Mouse (Mus musculus) heart, postnatal 36 days (tissue): ENCODE data around the gene Anp32e. TPM values are rescaled to one million over a fixed set of nuclear protein-coding genes. Genes with fewer than 3 reads are reported as not detected.
A peak's percentile ranks its signal among the peaks of the same experiment; 100 is the strongest.
"Not testable (repeated sequence)": the region's sequence is repeated elsewhere in the genome, so short reads cannot be mapped to it uniquely, and the experiment has no call there.

ENCODE experiments used
- DNase-seq, 2 experiments: peaks; one replicate each; pipeline ENCODE4 v3.0.0; 2021 to 2022
- intact Hi-C: fragments of 180-260 bp; cut with DNase I; formaldehyde crosslinking; loops from one replicate; pipeline ENCODE4 v1.15.1; 2025
- total RNA-seq, 2 experiments: library from RNA; stranded (reverse); gene quantifications; 2 replicates each; pipeline ENCODE4 v1.2.3; 2021

Gene Anp32e
- 10 to 100 TPM; 82.7 to 85.9 TPM for total RNA-seq

DNA sequence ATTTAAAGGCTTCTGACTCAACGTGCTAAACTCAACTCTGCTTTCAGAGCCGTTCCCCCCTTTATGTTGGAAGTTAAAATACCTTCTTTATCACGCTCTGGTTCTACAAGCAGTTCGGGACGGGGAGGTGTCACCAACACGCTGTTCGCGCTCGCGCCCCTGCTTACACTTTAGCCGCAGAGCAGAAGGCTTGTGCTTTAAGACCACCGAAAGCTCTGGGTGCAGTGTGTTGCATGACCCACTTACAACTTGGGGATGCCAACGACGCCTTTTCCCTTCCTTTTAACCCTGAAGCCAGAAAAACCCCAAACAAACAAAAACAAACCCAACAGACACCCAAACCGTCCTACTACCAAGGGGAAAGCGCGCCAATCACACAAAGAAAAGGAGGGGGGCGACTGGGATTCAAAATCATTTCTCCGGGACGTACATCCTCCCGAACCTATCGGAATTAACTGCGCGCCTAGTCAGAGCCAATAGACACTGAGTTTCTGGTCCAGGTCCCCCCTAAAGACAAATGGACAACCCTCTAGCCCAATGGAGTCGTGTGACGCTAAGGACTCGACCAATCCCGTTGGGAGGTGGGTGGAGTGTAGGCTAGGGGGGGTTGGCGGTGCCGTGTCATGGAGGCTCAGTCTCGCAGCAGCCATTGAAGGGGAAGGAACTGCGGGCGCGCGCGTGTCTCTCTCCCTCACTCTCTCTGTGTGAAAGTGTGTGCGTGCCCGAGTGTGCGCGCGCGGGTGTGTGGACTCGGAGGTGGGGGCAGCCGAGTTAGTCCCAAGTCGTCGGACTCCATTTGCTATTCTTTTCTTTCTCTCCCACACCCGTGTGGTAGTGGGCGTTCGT lies at the start of gene Anp32e:
Gene Anp32e, plus strand, starts transcription at position 589 of the 846 bp plus-strand sequence.
- intact Hi-C loops, result no loop called here
- DNase-seq, result peak; percentile 95 to 96

DNA sequence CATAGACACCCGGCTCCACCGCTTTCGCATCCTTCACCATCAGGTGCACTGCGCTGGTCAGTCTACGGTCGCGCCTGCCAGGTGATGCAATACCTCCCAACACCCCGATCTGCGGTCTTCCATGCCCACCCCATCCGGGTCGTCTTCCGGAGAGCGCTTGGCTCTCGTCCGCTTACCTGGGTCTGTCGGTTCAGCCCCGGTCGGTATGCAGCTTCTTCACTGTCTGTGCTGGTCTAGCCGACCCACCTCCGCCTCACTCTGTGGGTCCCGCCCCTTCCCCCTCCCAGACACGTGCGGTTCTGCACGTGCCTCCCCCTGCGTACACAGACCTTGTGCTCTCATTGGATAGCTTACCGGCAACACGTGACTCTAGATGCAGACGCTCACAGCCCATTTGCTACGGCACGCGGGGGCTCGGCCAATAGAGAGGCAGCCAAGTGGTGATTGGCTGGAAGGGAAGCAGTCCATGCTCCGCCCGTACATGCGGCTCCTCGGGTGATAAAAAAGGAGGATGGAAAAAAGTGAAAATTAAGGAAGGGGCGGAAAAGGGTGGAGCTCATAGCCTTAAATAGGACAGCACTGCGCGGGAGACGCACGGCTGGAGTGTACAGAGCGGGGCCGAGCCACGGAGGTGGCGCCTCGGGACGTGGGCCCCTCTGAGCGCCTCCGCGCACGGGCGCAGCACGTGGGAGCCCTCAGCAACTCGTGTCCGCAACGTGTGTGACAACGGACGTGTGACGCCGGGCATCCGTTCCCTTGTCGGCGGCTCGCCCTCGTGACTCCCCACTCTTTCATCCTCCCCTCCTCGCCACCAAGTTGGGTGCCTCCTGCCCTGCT lies 46.8 kb upstream of the Anp32e start, which contains the start of gene Ciart:
Gene Ciart, minus strand, starts transcription at position 273 of the 837 bp plus-strand sequence.
- peak; percentile 87 to 92 for DNase-seq
- intact Hi-C loops, result loop anchor here (5.0 kb wide), 1 partner anchor 80 kb away; no protein-coding TSS in a partner anchor

DNA sequence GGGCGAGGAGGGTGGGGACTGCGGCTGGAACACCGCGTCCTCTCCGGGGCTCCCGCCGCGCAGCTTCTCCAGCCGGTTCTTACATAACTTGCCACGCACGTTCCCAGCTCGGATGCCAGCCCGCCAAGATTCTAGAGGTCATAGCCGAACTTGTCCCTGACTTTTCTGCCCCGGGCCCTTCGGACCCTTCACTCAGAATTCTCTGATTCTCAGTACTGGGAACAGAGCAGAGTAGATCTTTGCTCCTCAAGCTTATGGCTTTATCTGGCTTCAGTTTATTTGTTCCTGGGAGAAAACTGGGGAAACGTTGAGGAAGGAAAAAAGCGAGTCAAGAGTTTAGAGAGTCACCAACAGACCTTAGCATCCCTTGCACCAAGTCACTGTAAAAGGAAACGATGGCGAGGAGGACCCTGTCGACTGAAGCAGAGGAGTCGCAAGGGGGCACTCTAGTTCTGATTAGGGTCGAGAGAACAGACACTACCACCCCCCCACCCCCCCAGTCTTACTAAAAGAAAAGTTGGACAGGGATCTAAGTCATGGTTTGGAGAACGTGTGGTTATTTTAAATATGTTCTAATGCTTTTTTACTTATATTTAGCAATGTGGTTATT lies 46.1 kb upstream of the Anp32e start:
- intact Hi-C loops, result loop anchor here (1.0 to 5.0 kb wide), 2 partner anchors 22 to 79 kb away; no protein-coding TSS in a partner anchor
- DNase-seq, result peak; percentile 74 to 81

DNA sequence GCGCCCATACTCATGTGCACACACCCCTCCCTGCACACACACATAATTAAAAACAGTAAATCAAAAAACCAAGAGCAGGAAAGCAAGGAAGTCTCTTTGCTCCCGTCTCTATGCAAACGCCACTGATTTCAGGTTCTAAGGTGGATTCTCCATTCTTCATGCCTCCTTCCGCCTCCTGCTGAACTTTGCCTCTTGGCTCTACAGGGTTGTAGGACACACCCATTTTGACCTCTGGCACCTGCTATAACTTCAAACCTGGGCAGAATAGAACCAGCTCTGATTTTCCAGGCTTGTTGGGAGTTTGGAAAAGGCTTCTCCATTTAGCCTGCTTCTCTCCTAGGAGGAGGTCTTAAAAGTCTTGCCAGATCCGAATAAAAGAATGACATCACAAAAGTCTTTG lies 44.6 kb upstream of the Anp32e start:
- intact Hi-C loops, result loop anchor here (5.0 kb wide), 1 partner anchor 78 kb away; no protein-coding TSS in a partner anchor
- DNase-seq, result no peak

DNA sequence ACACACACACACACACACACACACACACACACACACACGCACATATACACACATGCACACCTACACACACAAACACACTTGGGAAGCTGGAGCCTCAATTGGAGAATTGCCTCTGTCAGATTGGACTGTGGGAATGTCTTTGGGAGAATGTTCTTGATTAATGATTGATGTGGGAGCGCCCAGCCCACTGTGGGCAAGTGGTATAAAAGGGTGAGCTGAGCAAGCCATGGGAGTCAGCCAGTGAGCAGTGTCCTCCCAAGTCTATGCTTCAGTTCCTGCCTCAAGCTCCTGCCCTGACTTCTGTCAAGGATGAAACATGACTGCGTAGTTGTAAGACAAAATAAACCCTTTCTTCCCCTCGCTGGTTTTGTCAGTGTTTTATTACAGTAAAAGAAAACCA lies 41.5 kb upstream of the Anp32e start:
- no peak for DNase-seq
- intact Hi-C loops, result no loop called here

DNA sequence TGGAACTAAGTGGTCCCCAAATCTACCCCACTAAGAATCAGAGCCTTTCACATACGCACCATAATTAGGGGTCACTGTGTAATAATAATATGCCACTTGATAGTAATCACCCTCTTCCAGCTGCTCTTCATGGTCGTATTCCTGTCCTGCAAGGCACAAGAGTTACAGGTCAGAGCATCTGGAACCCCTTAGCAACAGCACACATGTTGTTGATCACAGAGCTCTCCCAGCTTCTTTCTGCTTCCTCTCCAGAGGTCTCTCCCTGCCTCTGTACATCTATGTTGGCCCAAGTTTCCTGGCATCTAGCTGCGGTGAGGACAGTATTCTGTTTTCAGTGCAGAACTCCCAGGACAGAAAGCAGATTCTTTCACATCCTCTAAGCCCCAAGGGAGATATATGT lies 39.4 kb upstream of the Anp32e start:
- intact Hi-C loops, result no loop called here
- no peak for DNase-seq

DNA sequence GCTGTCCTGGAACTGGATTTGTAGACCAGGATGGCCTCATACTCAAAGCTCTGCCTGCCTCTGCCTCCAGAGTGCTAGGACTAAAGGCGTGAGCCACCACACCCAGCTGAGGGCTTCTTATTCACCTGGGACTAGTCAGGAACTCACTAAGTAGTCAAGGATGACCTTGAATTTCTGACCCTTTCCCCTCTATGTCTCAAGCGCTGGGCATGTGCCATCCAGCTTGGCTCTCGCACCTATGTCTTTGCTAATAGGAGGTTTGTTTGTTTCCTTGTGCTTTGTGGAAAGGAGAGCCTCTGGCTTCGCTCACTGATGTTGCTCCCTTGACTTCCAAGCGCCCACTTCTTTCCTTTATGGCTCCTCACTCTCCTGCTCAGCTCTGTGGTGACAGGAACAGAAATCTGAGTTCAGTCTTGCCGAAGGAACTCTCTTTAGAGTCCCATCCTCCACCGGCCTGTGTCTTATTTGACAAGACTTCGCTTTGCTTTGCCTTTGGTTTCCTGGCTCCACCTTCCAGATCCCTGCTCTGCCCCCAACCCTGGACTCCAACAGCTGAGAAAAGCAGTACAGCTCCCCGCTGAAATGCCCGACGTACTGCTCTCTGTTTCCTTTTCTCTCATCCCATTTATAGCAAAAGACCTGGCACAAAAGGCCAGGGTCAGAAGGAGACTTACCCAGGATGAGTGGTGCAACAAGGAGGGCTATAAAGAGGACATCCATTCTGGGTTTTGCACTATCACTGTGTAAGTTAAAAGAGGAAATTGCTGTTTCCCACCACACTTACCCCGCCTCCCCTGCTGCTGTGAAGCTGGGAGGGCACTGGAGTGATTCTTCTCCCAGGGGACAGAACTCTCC lies 37.6 kb upstream of the Anp32e start, which contains the start of gene BC028528:
Gene BC028528, minus strand, starts transcription at position 795 of the 855 bp plus-strand sequence.
- DNase-seq, result peak; percentile 41 to 56

DNA sequence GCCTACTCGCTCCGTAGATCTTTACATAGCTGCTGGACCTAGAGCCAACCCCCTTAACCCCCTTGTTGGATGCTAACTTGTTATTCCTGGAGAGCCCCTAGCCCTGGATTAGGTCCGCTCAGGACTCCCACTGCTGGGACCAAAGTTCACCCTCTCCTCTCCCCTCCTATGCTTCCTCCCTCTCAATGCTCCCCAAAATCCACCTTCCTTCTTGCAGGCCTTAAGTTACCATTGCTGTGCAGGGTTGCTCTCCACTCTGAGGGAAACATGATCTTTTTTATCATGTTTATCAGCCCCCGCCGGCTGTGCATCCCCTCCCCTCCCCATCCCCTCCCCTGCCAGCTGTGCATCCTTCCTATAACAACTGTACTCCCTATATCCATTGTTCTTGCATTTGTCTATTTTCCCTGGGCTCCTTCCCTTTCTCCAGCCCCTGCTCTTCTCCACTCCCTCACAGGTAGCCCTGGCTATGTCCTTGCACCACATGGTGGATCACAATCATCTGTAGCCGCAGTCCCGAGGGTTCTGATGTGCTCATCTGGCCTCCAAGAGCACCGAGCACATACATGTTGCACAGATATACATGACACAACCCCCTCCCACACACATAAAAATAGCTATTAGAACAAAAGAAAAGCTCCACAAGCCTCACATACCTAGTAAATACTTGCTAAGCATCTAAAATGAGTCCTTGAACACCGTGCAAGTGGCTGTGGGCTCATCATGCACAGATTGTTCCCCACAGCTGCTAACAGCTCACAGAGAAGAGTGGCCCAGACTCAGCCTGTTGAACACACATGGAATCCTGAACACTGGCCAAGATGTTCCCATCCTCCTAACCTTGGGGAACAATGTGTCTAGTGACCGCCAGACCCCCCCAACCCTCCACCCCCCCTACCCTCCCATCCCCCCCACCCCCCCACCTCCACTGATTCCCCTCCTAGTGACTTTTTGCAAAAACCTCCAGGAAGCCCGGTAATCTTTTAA lies 36.7 kb upstream of the Anp32e start:
- no peak for DNase-seq
- intact Hi-C loops, result no loop called here

More for the DNA sequence above, 37.6 kb upstream of the Anp32e start, which contains the start of gene BC028528:
- intact Hi-C loops, result no loop called here

DNA sequence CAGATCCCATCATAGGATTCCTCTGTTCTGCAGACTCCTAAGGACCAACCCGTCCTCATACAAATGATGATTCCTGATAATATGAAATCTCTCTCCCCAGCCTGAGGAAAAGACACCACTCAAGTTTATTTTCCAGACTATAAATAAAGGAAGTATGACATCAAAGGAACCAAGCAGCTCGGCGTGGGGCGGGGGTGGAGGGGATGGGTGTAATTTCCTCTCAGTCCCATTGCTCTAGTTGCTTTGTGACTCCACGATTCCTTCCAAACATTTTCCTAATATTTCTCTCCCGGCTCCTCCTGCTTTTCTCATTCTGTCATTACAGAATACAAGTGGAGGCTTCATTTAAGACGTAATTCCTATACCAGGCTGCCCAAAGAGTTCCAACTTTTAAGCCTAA lies 35.9 kb upstream of the Anp32e start:
- intact Hi-C loops, result no loop called here
- peak in 1 of 2 experiments; percentile 27 for DNase-seq

DNA sequence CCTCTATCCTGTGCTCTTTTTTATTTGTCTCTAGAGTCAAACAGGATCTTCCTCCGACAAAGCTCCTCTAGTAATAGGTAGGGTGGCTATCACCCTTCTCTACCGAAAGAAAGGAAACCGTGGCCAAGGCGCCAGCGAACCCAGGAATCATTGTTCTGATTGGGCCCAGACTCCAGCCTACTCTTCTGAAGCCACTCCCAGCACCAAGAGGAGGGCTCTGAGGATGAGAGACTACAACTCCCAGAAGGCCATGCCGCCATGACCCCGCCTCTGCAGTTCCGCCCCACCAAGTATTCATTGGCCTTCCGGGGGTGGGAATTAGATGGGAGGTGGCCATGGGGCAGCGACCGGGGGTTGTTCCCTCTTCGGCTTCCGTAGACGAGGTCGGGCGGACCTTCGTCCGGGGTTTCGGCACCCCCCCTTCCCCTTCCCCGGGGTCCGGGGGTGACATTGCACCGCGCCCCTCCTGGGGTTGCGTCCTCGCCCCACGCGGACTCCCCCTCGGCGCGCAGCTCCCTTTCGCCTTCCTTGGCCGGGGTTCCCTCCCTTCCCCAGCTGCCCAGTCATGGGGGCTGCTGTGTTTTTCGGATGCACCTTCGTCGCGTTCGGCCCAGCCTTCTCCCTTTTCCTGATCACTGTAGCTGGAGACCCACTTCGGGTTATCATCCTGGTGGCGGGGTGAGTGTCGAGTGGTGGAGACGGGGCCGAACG lies 35.3 kb upstream of the Anp32e start, which contains the start of gene Aph1a:
Gene Aph1a, plus strand, starts transcription at position 364 of the 711 bp plus-strand sequence.
- intact Hi-C loops, result not testable (repeated sequence)
- DNase-seq, result peak; percentile 91 to 92

DNA sequence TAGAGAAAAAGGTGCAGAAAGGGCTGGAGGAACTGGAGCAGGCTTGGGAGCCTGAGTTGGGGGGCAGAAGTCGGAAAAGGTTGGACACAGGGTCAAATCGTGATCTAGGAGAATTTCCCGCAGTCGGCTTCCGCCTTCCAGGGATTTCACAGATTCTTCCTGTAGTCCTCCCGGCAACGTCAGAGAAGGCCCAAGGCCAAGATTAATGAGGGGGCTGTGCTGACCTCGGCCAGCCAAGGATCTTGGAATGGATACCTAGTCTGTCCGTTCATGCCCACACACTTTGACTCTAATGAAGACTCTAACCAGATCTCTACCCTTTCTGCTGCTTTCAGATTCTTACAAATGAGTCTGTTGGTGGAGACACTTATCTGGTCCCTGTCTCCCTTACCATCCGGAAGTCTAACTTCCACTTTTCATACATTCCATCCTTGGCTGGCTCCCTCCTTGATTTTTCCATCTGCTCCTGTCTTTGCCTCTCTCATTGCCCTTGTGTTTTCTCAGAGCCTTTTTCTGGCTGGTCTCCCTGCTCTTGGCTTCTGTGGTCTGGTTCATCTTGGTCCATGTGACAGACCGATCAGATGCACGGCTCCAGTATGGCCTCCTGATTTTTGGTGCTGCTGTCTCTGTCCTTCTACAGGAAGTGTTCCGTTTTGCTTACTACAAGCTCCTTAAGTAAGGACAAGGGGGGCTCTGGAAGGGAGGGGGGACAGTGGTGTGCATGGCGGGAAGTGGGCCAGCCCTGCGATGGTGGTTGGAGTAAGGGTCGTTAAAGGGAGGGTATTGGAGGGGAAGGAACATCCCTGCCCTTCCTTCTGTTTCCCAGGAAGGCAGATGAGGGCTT lies 34.5 kb upstream of the Anp32e start:
- intact Hi-C loops, result no loop called here
- DNase-seq, result peak; percentile 62 to 65

DNA sequence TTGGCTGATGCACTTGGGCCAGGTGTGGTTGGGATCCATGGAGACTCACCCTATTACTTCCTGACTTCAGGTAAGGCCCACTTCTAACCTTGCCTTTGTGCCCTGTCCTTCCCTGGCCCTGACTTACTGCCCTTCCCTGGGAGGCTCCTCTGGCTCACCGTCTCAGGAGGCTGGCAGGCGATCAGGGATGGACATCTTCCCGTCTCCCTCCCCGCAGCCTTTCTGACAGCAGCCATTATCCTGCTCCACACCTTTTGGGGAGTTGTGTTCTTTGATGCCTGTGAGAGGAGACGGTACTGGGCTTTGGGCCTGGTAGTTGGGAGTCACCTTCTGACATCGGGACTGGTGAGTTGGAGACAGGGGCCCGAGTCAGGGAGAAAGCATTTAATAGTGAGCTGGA lies 33.5 kb upstream of the Anp32e start:
- DNase-seq, intact Hi-C loops: not testable (repeated sequence)

DNA sequence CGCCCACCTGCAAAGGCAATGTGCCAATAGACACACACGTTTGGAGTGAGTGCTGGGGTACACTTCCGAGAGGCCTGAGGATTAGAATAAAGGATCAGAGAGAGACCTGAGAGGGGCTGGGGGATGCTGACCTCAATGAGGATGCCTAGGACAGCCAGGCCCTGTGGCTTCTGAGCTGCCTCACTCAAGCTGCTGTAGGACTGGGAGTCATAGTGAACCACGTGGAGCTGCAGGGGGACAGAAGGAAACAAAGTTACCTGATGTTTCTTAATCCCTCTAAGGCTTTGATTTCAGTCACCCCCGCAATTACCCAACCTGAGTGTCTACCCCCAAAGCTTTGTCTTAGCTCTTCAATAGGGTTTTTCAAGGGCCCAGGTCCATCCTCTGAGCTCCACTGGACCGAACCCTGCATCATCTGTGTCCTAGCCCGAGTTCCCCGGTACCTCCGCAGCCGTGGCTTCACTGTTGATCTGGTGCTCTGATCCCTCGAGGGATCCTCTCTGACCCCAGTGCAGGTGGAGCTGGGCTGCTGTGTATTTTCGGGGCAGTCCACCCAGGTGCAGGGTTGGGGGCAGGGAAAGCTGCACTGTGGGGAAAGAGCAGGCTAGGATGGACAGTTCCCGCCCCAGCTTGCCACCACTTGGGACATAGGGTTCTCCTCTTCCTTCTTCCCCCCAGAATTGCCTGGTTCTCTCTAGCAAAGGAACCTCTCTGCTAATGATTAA lies 29.1 kb upstream of the Anp32e start:
- intact Hi-C loops, result no loop called here
- DNase-seq, result no peak

DNA sequence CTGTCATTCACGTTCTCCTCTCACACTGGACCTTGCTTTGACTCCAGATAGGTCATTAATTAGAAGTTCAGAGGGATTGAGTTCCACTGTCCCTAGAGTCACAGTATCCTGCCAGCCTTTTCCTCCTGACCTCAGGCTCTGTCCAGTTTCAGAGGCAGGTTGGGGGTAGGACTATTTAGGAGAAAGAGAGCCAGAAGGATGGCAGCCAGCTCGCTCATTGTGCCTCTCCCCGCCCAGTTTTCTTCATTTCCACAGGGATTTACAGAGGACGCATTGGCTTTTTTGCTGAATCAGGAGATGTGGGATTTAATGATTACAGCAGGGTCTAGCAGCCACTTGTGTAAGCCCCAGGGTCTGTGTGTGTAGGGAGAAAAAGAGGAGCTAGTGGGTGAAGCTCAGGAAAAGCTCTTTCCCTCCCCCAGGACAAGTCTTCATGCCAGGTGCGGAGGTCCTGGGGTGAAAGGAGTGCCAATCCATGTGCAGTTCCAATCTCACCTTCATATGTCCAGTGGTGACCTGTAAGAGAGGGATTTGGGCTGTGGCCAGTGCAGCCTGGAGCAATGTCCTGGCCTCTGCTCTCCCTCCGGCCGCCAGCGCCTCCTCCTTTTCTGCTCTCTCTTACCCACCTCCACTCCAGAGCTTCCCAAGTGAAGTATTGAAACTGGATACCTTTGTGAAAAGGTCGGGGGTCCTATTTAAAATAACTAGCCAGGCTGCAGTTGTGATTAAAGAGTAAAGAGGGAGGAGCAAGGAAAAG lies 27.3 kb upstream of the Anp32e start:
- DNase-seq, result peak in 1 of 2 experiments; percentile 43
- intact Hi-C loops, result no loop called here

DNA sequence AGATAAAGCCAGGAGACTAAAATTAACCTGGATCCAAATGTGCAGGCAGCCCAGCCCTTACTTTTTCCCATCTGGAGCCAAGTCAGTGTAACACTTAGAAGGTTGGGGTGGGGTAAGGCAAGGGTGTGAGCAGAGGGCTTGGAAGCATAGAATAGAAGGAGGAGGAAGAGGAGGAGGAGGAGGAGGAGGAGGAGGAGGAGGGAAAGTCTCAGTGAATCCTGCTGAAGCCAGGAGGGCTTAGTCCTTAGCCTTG lies 26.7 kb upstream of the Anp32e start:
- intact Hi-C loops, result no loop called here
- no peak for DNase-seq

DNA sequence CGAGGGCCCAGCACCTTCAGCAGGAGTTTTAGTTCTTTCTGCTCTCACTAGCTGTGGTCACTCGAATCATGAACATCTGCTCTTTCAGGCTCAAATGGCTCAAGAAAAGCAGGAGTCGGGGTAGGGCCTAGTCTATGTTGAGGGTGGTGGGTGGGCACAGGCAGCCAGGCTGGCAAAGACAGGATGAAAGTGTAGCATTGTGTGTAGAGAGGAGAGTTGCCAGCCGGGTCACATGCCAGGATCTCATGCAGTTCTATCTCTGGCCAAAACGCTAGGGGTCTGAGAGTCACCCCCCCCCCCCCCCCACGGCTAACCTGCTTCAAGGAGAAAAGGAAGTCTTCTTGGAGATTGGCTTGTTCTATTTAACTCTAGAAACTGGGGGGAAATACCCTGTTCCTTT lies 26.4 kb upstream of the Anp32e start:
- no peak for DNase-seq
- intact Hi-C loops, result no loop called here
